Mouse (Mus musculus) spleen, postnatal 10 days (tissue): ENCODE measurements at regions not wholly inside any gene's neighbourhood (a gene's known extent, or its start where the extent isn't known, plus 50 kb on each side); places are given as distances from the start of the nearest gene placed in this dataset.
A peak's percentile ranks its signal among the peaks of the same experiment; 100 is the strongest.

Source experiments
- DNase-seq, 2 experiments: peaks; one replicate each; pipeline ENCODE4 v3.0.0; 2021 to 2022; ENCODE audit warnings: low spot score in 2 of 2

- DNase-seq = no peak
These were observed 547.4 kb downstream of the Insc start for GRCm38 (mm10) chr7:115290801-115291417.

GRCm38 (mm10) chr7:115294655-115295230 lies 551.2 kb downstream of the Insc start:
- DNase-seq = no peak

- no peak for DNase-seq
These were observed 556.7 kb downstream of the Insc start for GRCm38 (mm10) chr7:115300241-115300640.

GRCm38 (mm10) chr7:115308377-115308776 lies 564.9 kb downstream of the Insc start:
- no peak for DNase-seq

GRCm38 (mm10) chr7:115310400-115311225 lies 567.1 kb downstream of the Insc start:
- DNase-seq = no peak

GRCm38 (mm10) chr7:115319504-115319903 lies 576.0 kb downstream of the Insc start:
- DNase-seq = no peak

- no peak for DNase-seq
These were observed 579.5 kb downstream of the Insc start for GRCm38 (mm10) chr7:115322989-115323388.

- no peak for DNase-seq
These were observed 584.8 kb downstream of the Insc start for GRCm38 (mm10) chr7:115328300-115328699.

- no peak for DNase-seq
These were observed 588.2 kb downstream of the Insc start for GRCm38 (mm10) chr7:115331698-115332097.

- DNase-seq = no peak
These were observed 589.6 kb downstream of the Insc start for GRCm38 (mm10) chr7:115333046-115333577.

- DNase-seq = no peak
These were observed 591.6 kb downstream of the Insc start for GRCm38 (mm10) chr7:115335051-115335450.

- no peak for DNase-seq
These were observed 596.7 kb downstream of the Insc start for GRCm38 (mm10) chr7:115340155-115340554.

- DNase-seq = no peak
These were observed 597.5 kb downstream of the Insc start for GRCm38 (mm10) chr7:115341007-115341406.

GRCm38 (mm10) chr7:115345749-115346148 lies 602.3 kb downstream of the Insc start:
- no peak for DNase-seq

- DNase-seq = no peak
These were observed 615.2 kb downstream of the Insc start for GRCm38 (mm10) chr7:115358711-115359110.

GRCm38 (mm10) chr7:115360142-115360541 lies 616.6 kb downstream of the Insc start:
- DNase-seq = no peak

GRCm38 (mm10) chr7:115362117-115362516 lies 618.6 kb downstream of the Insc start:
- DNase-seq = no peak

GRCm38 (mm10) chr7:115366910-115367309 lies 623.4 kb downstream of the Insc start:
- DNase-seq = peak; percentile 36 to 69

- no peak for DNase-seq
These were observed 627.6 kb downstream of the Insc start for GRCm38 (mm10) chr7:115371143-115371542.

- no peak for DNase-seq
These were observed 629.4 kb downstream of the Insc start for GRCm38 (mm10) chr7:115372921-115373320.

GRCm38 (mm10) chr7:115373781-115374533 lies 630.5 kb downstream of the Insc start:
- no peak for DNase-seq

GRCm38 (mm10) chr7:115376067-115376466 lies 632.6 kb downstream of the Insc start:
- DNase-seq = no peak
